Mouse (Mus musculus) testis, adult 2 months (tissue): Measurements from ENCODE around the gene Coq2. TPM values are rescaled to one million over a fixed set of nuclear protein-coding genes. Genes with fewer than 3 reads are reported as not detected.

ENCODE experiments used
- H3K27ac ChIP-seq: fragments of 200-500 bp; 2 replicates; pipeline ENCODE4 v1.5.1; 2012; ENCODE audit warnings: low read depth, low read length; ENCODE audit not compliant: control insufficient read depth, insufficient read depth
- H3K27me3 ChIP-seq: fragments of 200-500 bp; 2 replicates; pipeline ENCODE4 v1.6.1; 2012; ENCODE audit warnings: mild to moderate bottlenecking, low read length, moderate library complexity; ENCODE audit not compliant: control insufficient read depth, insufficient read depth
- H3K36me3 ChIP-seq: fragments of 200-500 bp; 2 replicates; pipeline ENCODE4 v1.6.1; 2012; ENCODE audit warnings: mild to moderate bottlenecking, low read length; ENCODE audit not compliant: control insufficient read depth, insufficient read depth
- H3K4me1 ChIP-seq: fragments of 200-500 bp; 2 replicates; pipeline ENCODE4 v1.6.1; 2012; ENCODE audit warnings: low read length; ENCODE audit not compliant: control insufficient read depth, insufficient read depth
- H3K4me3 ChIP-seq: fragments of 200-500 bp; 2 replicates; pipeline ENCODE4 v1.5.1; 2012; ENCODE audit warnings: low read depth, mild to moderate bottlenecking, low read length, moderate library complexity, mixed read lengths; ENCODE audit not compliant: control insufficient read depth
- CTCF ChIP-seq: fragments of 200-500 bp; IDR thresholded peaks from 2 replicates; pipeline ENCODE4 v1.5.1; 2012; ENCODE audit warnings: low read depth, mild to moderate bottlenecking, inconsistent platforms, low read length, moderate library complexity; ENCODE audit not compliant: control insufficient read depth, insufficient read depth, insufficient replicate concordance
- POLR2A ChIP-seq: fragments of 200-500 bp; IDR thresholded peaks from 2 replicates; pipeline ENCODE4 v1.6.1; 2012; ENCODE audit warnings: low read depth, mild to moderate bottlenecking, inconsistent platforms, low read length, moderate library complexity; ENCODE audit not compliant: control insufficient read depth
- polyA plus RNA-seq: library from polyadenylated mRNA; depleted of rRNA; stranded (reverse); fragments of >200 nt; gene quantifications from 2 replicates; pipeline ENCODE4 v1.2.3, GENCODE M21; 2012

Gene Coq2
- polyA plus RNA-seq, 1 experiment: 21.4 TPM

DNA sequence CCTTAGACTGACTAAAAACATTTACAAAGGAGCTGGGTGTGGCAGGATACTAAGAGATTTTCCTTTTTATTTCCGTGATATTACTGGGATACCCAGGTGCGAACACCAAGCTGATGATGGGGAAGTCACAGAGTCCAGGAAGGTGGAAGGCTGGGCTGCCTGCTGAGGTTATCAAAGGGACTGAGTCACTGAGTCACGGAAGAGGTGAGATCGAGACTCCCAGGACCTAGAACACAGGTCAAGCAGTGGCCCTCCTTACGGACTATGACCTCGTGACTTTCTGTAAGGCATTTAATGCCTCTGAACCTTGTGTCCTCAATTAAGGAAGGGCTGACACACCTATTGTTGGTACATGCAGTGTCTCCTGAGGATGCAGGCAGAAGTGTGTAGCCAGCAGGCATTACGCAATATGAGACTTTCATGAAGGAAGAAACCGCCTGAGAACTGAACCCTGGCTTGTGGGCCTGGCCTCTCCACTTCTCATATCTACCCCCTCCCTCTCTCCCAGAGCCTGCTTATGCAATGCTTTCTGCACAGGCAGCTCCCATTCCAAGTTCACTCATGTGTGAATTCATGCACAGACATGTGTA, 42.3 kb downstream of the Coq2 start:
- Histone ChIP-seq H3K27ac (no peak overlapping the region), H3K36me3 (no peaks in the 10 kb centered on the region), H3K4me1 (no peaks in the 10 kb centered on the region), H3K27me3 (no peaks in the 10 kb centered on the region), H3K4me3 (no peak overlapping the region)
- TF ChIP-seq CTCF: no peak
- TF ChIP-seq POLR2A: no peak

- no peaks in the 10 kb centered on the region for H3K27me3 ChIP-seq
- TF ChIP-seq CTCF: no peak
- no peak for TF ChIP-seq POLR2A
- no peaks in the 10 kb centered on the region for H3K4me1 ChIP-seq
- no peak overlapping the region for H3K4me3 ChIP-seq
- H3K36me3 ChIP-seq: no peaks in the 10 kb centered on the region
- no peak overlapping the region for H3K27ac ChIP-seq
These were observed 46.1 kb downstream of the Coq2 start for GRCm38 (mm10) chr5:100628807-100629206.

- no peak overlapping the region for H3K27ac ChIP-seq
- no peaks in the 10 kb centered on the region for H3K36me3 ChIP-seq
- TF ChIP-seq CTCF (no peak), POLR2A (no peak)
- no peaks in the 10 kb centered on the region for H3K27me3 ChIP-seq
- no peaks in the 10 kb centered on the region for H3K4me1 ChIP-seq
- no peak overlapping the region for H3K4me3 ChIP-seq
These were observed 48.4 kb downstream of the Coq2 start for GRCm38 (mm10) chr5:100626526-100626925.

DNA sequence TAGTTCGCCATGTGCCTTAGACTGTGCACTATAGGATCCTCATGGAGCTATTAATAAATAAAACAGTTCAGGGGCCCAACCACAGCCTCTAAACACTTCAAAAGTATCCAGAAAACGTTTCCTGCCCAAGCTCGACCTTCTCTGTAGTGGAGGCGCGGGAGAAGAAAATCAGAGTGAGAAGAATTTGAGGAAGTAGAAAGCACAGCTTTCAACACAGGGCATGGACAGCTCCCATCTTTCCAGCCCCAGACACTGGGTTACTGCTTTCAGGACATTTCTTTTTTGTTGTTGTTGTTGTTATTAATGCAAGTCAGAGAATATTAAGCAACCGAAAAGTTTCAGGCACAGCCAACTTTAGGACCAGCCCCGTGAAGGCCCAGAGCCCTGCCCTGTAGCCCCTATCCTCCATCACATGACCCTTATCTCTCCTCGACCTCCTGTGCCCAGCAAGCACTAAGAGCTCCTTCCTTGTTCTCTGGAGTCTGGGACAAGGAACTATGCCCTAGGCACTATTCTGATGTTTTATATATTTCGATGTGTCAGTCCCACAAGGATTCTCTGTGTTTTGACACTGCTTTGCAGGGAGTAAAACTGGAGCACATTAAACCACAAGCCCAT, 50.1 kb downstream of the Coq2 start:
- no peak overlapping the region for H3K4me3 ChIP-seq
- H3K27me3 ChIP-seq: no peaks in the 10 kb centered on the region
- no peaks in the 10 kb centered on the region for H3K36me3 ChIP-seq
- H3K27ac ChIP-seq: no peak overlapping the region
- no peak for TF ChIP-seq POLR2A
- H3K4me1 ChIP-seq: no peaks in the 10 kb centered on the region

DNA sequence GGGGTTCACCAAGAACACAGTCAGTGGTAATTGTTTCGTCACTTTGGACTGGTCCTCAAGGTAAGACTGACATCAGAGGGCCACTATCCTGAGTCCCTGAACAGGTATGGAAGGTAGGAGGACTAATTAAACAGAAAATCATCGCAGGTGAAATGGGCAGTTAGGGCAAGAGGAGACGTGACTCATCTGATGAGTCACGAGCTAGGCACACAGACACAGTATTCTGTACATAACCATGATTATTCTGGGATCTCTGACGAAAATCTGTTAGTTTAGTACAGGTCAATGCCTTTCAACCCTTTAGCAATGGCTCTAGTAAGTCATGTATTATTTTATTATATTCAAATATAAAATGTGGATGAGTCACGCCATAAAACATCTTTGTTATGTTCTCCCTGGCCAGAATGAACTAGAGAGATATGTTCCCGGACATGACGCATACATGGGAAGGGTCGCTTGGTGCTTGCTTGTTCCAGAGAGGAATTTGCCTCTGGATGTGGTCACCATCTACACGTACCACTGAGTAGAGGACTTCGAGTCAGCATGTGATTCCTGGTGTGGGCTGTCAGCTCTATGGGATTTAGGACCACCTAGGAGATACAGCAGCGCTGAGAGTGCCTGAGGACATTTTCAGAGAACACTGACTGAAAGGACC, 52.3 kb downstream of the Coq2 start:
- TF ChIP-seq CTCF (no peak), POLR2A (no peak)
- H3K4me1 ChIP-seq: no peaks in the 10 kb centered on the region
- no peak overlapping the region for H3K4me3 ChIP-seq
- H3K27ac ChIP-seq: no peak overlapping the region
- no peaks in the 10 kb centered on the region for H3K36me3 ChIP-seq
- H3K27me3 ChIP-seq: no peaks in the 10 kb centered on the region

GRCm38 (mm10) chr5:100621876-100622508, 52.9 kb downstream of the Coq2 start:
- no peaks in the 10 kb centered on the region for H3K27me3 ChIP-seq
- no peaks in the 10 kb centered on the region for H3K4me1 ChIP-seq
- TF ChIP-seq CTCF (no peak), POLR2A (no peak)
- H3K36me3 ChIP-seq: no peaks in the 10 kb centered on the region
- no peak overlapping the region for H3K4me3 ChIP-seq
- no peak overlapping the region for H3K27ac ChIP-seq

GRCm38 (mm10) chr5:100620952-100621351, 54.0 kb downstream of the Coq2 start:
- H3K36me3 ChIP-seq: no peaks in the 10 kb centered on the region
- H3K27ac ChIP-seq: no peak overlapping the region
- TF ChIP-seq POLR2A (no peak), CTCF (no peak)
- no peak overlapping the region for H3K4me3 ChIP-seq
- no peaks in the 10 kb centered on the region for H3K4me1 ChIP-seq
- H3K27me3 ChIP-seq: no peaks in the 10 kb centered on the region
